8 mouse cellular contexts compared by ENCODE assay signal in genomic region chr5:34326875-34327576, GRCm38 (mm10). TPM values are rescaled to one million over a fixed set of nuclear protein-coding genes. Genes with fewer than 3 reads are reported as not detected.
DNase-seq lines count a peak whose midpoint lies in the region; ATAC-seq lines count a peak whose summit lies in the region.

No protein-coding gene starts in this region.

- H3K4me2 ChIP-seq in heart, embryonic 16.5 days (ENCODE audit: low read depth, low read length) = peak overlapping the region; percentile 78

- no peaks in the 10 kb centered on the region for H3K9me3 ChIP-seq in heart, embryonic 16.5 days (replicated peaks; ENCODE audit: control insufficient read depth, low read length)

- no peak overlapping the region for H3K27ac ChIP-seq in heart, embryonic 16.5 days (ENCODE audit: low read length)

- H3K27me3 ChIP-seq in heart, embryonic 16.5 days (ENCODE audit: control insufficient read depth, insufficient read depth, low read length) = no peaks in the 10 kb centered on the region

- intact Hi-C loops in left cerebral cortex, postnatal 4 days (cut with DNase I) = no loop called here

- no peaks in the 10 kb centered on the region for H3K36me3 ChIP-seq in heart, embryonic 16.5 days (ENCODE audit: control insufficient read depth, insufficient read depth)

- peaks cover 13% of the 10 kb centered on the region for H3K4me1 ChIP-seq in heart, embryonic 16.5 days (ENCODE audit: control insufficient read depth, insufficient read depth, low read length)

- WGBS in heart, embryonic 16.5 days = 18% methylated on average over 28 of the region's 31 CpGs

- peak overlapping the region; percentile 72 for H3K9ac ChIP-seq in heart, embryonic 16.5 days (ENCODE audit: low read length)

- peak overlapping the region; percentile 48 for H3K4me3 ChIP-seq in heart, embryonic 16.5 days (ENCODE audit: low read length)

- ATAC-seq in heart, embryonic 16.5 days (replicated peaks; ENCODE audit: extremely low read depth, insufficient read depth, low FRiP score) = peak; percentile 60
- ATAC-seq in activated CD4-positive, CD25-positive, alpha-beta regulatory T cell, adult 4 months = no peak

- peak; percentile 17 to 43 for DNase-seq in B cell, adult 2 months
- peak; percentile 36 for DNase-seq in MN1 (ENCODE audit: low spot score)
- peak; percentile 58 for DNase-seq in embryo, embryonic 10.5 days (ENCODE audit: low spot score)
- DNase-seq in left cerebral cortex, postnatal 4 days = peak; percentile 48
- peak; percentile 36 for DNase-seq in mesoderm, embryonic 11.5 days (ENCODE audit: low read depth, low spot score)
- peak; percentile 21 for DNase-seq in right cerebral cortex, postnatal 25 days

RNA-seq across cellular contexts. Expression of gene Rnf4, which starts 9.1 kb away (rescaled TPM):
- polyA plus RNA-seq in heart, embryonic 16.5 days (2015; fragmentation: Nextera tagmentation; extraction: Ambion mirVana) = 111 and 115 TPM in 2 replicates
- total RNA-seq in left cerebral cortex, postnatal 4 days (2021) = 100 to 1,000 TPM; 102 to 103 TPM
- polyA plus RNA-seq in activated CD4-positive, CD25-positive, alpha-beta regulatory T cell, adult 4 months (2017; shearing (Covaris generic)) = 100 to 1,000 TPM; 108 TPM

RNA-seq across cellular contexts. Expression of gene Cfap99, which starts 38.6 kb away (rescaled TPM):
- polyA plus RNA-seq in heart, embryonic 16.5 days (2015; fragmentation: Nextera tagmentation; extraction: Ambion mirVana) = 0.08 TPM in 1 of 2 replicates, not detected in the other
- under 1 TPM; 0.30 to 0.38 TPM for total RNA-seq in left cerebral cortex, postnatal 4 days (2021)
- polyA plus RNA-seq in activated CD4-positive, CD25-positive, alpha-beta regulatory T cell, adult 4 months (2017; shearing (Covaris generic)) = not detected

RNA-seq across cellular contexts. Expression of gene Zfyve28, which starts 38.8 kb away (rescaled TPM):
- polyA plus RNA-seq in heart, embryonic 16.5 days (2015; fragmentation: Nextera tagmentation; extraction: Ambion mirVana) = 0.49 and 0.72 TPM in 2 replicates
- total RNA-seq in left cerebral cortex, postnatal 4 days (2021) = 10 to 100 TPM; 18.7 to 19.9 TPM
- 1 to 10 TPM; 3.4 TPM for polyA plus RNA-seq in activated CD4-positive, CD25-positive, alpha-beta regulatory T cell, adult 4 months (2017; shearing (Covaris generic))

RNA-seq across cellular contexts. Expression of gene Fam193a, which starts 42.7 kb away (rescaled TPM):
- 7.3 and 7.5 TPM in 2 replicates for polyA plus RNA-seq in heart, embryonic 16.5 days (2015; fragmentation: Nextera tagmentation; extraction: Ambion mirVana)
- 10 to 100 TPM; 62.9 to 63.4 TPM for total RNA-seq in left cerebral cortex, postnatal 4 days (2021)
- polyA plus RNA-seq in activated CD4-positive, CD25-positive, alpha-beta regulatory T cell, adult 4 months (2017; shearing (Covaris generic)) = 10 to 100 TPM; 12.5 to 13.3 TPM
